Mouse (Mus musculus): Measurements from ENCODE around the gene Csl. TPM values are rescaled to one million over a fixed set of nuclear protein-coding genes. Genes with fewer than 3 reads are reported as not detected.

Csl gene
- not detected in 2 replicates for polyA plus RNA-seq (2011; ENCODE audit: insufficient read depth, insufficient read length, low read depth, missing spikeins)

DNA sequence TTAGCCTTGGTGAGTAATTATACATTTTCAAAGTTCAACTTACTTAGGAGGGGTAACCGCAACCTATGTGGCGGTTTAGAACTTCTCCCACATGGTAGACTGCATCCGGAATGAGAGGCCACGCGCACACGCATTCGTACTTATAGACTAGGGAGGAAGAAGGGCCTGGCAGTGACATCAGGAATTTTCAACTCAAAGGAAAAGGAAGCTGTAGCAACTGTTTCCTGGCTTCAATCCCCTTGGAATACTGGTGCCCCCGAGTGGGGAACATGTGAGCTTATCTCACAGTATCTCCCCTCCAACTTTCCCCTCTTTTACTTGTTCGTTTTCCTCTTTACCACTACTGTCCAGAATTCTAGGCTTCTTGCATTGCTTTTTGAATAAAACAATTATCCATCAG is at the start of gene Csl:
TSS of gene Csl (minus strand) at position 101 of the 400 bp plus-strand sequence.
- TF ChIP-seq CTCF (IDR thresholded peaks at IDR 0.05; ENCODE audit: low read depth, low read length), result no peak
- no peak for TF ChIP-seq EP300 (IDR thresholded peaks at IDR 0.05; ENCODE audit: insufficient read depth, low read depth, low read length)
- TF ChIP-seq POLR2A (IDR thresholded peaks at IDR 0.05; ENCODE audit: insufficient read depth, low read length), result no peak

DNA sequence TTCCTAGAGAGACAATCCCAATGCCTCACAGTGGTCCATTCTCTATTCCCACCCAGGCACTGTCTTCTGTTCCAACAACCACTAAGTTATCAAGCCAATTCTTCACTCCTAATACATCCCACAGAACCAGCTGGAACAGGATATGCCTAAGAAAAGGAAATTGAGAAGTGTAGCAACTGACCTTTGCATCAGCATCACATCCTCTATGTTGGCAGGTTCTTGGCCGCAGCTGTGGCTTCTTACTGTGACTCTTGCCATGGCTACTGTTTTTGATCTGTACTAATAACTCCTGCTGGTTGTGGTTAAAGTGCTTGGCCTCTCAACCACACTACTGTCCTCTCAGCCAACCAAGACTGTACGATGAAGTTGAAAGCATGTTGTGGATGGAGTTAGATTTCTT is 30.0 kb upstream of the Csl start:
- Histone ChIP-seq H3K4me1 (ENCODE audit: control insufficient read depth, insufficient read depth, low read length) (no peaks in the 10 kb centered on the region), H3K27me3 (ENCODE audit: control insufficient read depth, insufficient read depth, low read length, poor library complexity, severe bottlenecking) (no peaks in the 10 kb centered on the region), H3K9me3 (replicated peaks; ENCODE audit: control insufficient read depth, insufficient read depth, low read length, poor library complexity, severe bottlenecking) (no peaks in the 10 kb centered on the region), H3K27ac (ENCODE audit: insufficient read depth, low read length) (no peak overlapping the region), H3K36me3 (ENCODE audit: control insufficient read depth, insufficient read depth, low read length, poor library complexity, severe bottlenecking) (no peaks in the 10 kb centered on the region), H3K9ac (ENCODE audit: low read depth, poor library complexity, severe bottlenecking) (no peak overlapping the region), H3K4me3 (ENCODE audit: low read depth, low read length) (no peak overlapping the region)
- TF ChIP-seq EP300 (IDR thresholded peaks at IDR 0.05; ENCODE audit: insufficient read depth, low read depth, low read length), result no peak
- TF ChIP-seq POLR2A (IDR thresholded peaks at IDR 0.05; ENCODE audit: insufficient read depth, low read length), result no peak
- TF ChIP-seq CTCF (IDR thresholded peaks at IDR 0.05; ENCODE audit: low read depth, low read length), result no peak

More for the DNA sequence above, at the start of gene Csl:
- Histone ChIP-seq H3K9me3 (replicated peaks; ENCODE audit: control insufficient read depth, insufficient read depth, low read length, poor library complexity, severe bottlenecking) (no peaks in the 10 kb centered on the region), H3K27ac (ENCODE audit: insufficient read depth, low read length) (no peak within 1 kb of the TSS), H3K27me3 (ENCODE audit: control insufficient read depth, insufficient read depth, low read length, poor library complexity, severe bottlenecking) (no peaks in the 10 kb centered on the region), H3K4me3 (ENCODE audit: low read depth, low read length) (no peak within 1 kb of the TSS), H3K36me3 (ENCODE audit: control insufficient read depth, insufficient read depth, low read length, poor library complexity, severe bottlenecking) (no peaks in the 10 kb centered on the region), H3K9ac (ENCODE audit: low read depth, poor library complexity, severe bottlenecking) (no peak within 1 kb of the TSS), H3K4me1 (ENCODE audit: control insufficient read depth, insufficient read depth, low read length) (no peaks in the 10 kb centered on the region)

GRCm38 (mm10) chr10:99774228-99775120 is 15.0 kb upstream of the Csl start:
- Histone ChIP-seq H3K9me3 (replicated peaks; ENCODE audit: control insufficient read depth, insufficient read depth, low read length, poor library complexity, severe bottlenecking) (no peaks in the 10 kb centered on the region), H3K4me1 (ENCODE audit: control insufficient read depth, insufficient read depth, low read length) (no peaks in the 10 kb centered on the region), H3K27me3 (ENCODE audit: control insufficient read depth, insufficient read depth, low read length, poor library complexity, severe bottlenecking) (no peaks in the 10 kb centered on the region), H3K4me3 (ENCODE audit: low read depth, low read length) (no peak overlapping the region), H3K36me3 (ENCODE audit: control insufficient read depth, insufficient read depth, low read length, poor library complexity, severe bottlenecking) (no peaks in the 10 kb centered on the region), H3K9ac (ENCODE audit: low read depth, poor library complexity, severe bottlenecking) (no peak overlapping the region), H3K27ac (ENCODE audit: insufficient read depth, low read length) (no peak overlapping the region)
- TF ChIP-seq EP300 (IDR thresholded peaks at IDR 0.05; ENCODE audit: insufficient read depth, low read depth, low read length) (no peak), CTCF (IDR thresholded peaks at IDR 0.05; ENCODE audit: low read depth, low read length) (no peak), POLR2A (IDR thresholded peaks at IDR 0.05; ENCODE audit: insufficient read depth, low read length) (no peak)

DNA sequence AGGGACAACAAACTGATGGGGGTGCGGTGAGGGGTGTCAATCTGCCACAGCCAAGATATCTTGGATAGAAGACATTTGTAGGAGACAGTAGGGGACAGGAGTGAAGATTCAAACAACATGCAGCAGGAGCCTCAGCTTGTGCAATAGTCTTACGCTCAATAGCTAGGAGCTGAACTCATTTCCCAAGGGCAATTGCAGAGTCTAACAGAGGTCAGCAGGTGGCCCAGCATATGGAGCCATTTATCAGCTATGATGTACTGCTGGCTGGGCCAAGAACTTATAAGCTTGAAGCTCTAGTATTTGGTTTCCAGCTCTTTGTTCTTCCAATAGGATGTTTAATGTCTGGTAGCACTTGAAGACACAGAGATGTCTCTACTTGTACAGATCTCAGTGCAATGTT is 9.3 kb downstream of the Csl start:
- no peaks in the 10 kb centered on the region for H3K9me3 ChIP-seq (replicated peaks; ENCODE audit: control insufficient read depth, insufficient read depth, low read length, poor library complexity, severe bottlenecking)
- no peaks in the 10 kb centered on the region for H3K36me3 ChIP-seq (ENCODE audit: control insufficient read depth, insufficient read depth, low read length, poor library complexity, severe bottlenecking)
- no peaks in the 10 kb centered on the region for H3K27me3 ChIP-seq (ENCODE audit: control insufficient read depth, insufficient read depth, low read length, poor library complexity, severe bottlenecking)
- H3K4me1 ChIP-seq (ENCODE audit: control insufficient read depth, insufficient read depth, low read length), result no peaks in the 10 kb centered on the region
- no peak overlapping the region for H3K27ac ChIP-seq (ENCODE audit: insufficient read depth, low read length)
- no peak overlapping the region for H3K9ac ChIP-seq (ENCODE audit: low read depth, poor library complexity, severe bottlenecking)
- no peak overlapping the region for H3K4me3 ChIP-seq (ENCODE audit: low read depth, low read length)
- TF ChIP-seq EP300 (IDR thresholded peaks at IDR 0.05; ENCODE audit: insufficient read depth, low read depth, low read length) (no peak), CTCF (IDR thresholded peaks at IDR 0.05; ENCODE audit: low read depth, low read length) (no peak), POLR2A (IDR thresholded peaks at IDR 0.05; ENCODE audit: insufficient read depth, low read length) (no peak)

- Histone ChIP-seq H3K9ac (ENCODE audit: low read depth, poor library complexity, severe bottlenecking) (no peak overlapping the region), H3K4me3 (ENCODE audit: low read depth, low read length) (no peak overlapping the region), H3K9me3 (replicated peaks; ENCODE audit: control insufficient read depth, insufficient read depth, low read length, poor library complexity, severe bottlenecking) (no peaks in the 10 kb centered on the region), H3K27me3 (ENCODE audit: control insufficient read depth, insufficient read depth, low read length, poor library complexity, severe bottlenecking) (no peaks in the 10 kb centered on the region), H3K36me3 (ENCODE audit: control insufficient read depth, insufficient read depth, low read length, poor library complexity, severe bottlenecking) (no peaks in the 10 kb centered on the region), H3K4me1 (ENCODE audit: control insufficient read depth, insufficient read depth, low read length) (no peaks in the 10 kb centered on the region), H3K27ac (ENCODE audit: insufficient read depth, low read length) (no peak overlapping the region)
- TF ChIP-seq EP300 (IDR thresholded peaks at IDR 0.05; ENCODE audit: insufficient read depth, low read depth, low read length), result no peak
- TF ChIP-seq POLR2A (IDR thresholded peaks at IDR 0.05; ENCODE audit: insufficient read depth, low read length), result no peak
- no peak for TF ChIP-seq CTCF (IDR thresholded peaks at IDR 0.05; ENCODE audit: low read depth, low read length)
These were observed 10.7 kb downstream of the Csl start for GRCm38 (mm10) chr10:99748668-99749260.

GRCm38 (mm10) chr10:99748009-99748408 is 11.4 kb downstream of the Csl start:
- Histone ChIP-seq H3K4me3 (ENCODE audit: low read depth, low read length) (no peak overlapping the region), H3K27ac (ENCODE audit: insufficient read depth, low read length) (no peak overlapping the region), H3K36me3 (ENCODE audit: control insufficient read depth, insufficient read depth, low read length, poor library complexity, severe bottlenecking) (no peaks in the 10 kb centered on the region), H3K27me3 (ENCODE audit: control insufficient read depth, insufficient read depth, low read length, poor library complexity, severe bottlenecking) (no peaks in the 10 kb centered on the region), H3K9me3 (replicated peaks; ENCODE audit: control insufficient read depth, insufficient read depth, low read length, poor library complexity, severe bottlenecking) (no peaks in the 10 kb centered on the region), H3K9ac (ENCODE audit: low read depth, poor library complexity, severe bottlenecking) (no peak overlapping the region), H3K4me1 (ENCODE audit: control insufficient read depth, insufficient read depth, low read length) (no peaks in the 10 kb centered on the region)
- TF ChIP-seq EP300 (IDR thresholded peaks at IDR 0.05; ENCODE audit: insufficient read depth, low read depth, low read length), result no peak
- TF ChIP-seq CTCF (IDR thresholded peaks at IDR 0.05; ENCODE audit: low read depth, low read length), result no peak
- no peak for TF ChIP-seq POLR2A (IDR thresholded peaks at IDR 0.05; ENCODE audit: insufficient read depth, low read length)

All from ES-Bruce4 (cell line).